Mouse (Mus musculus) bone marrow macrophage, adult 2 months (primary cell): ENCODE measurements at regions not wholly inside any gene's neighbourhood (a gene's known extent, or its start where the extent isn't known, plus 50 kb on each side); places are given as distances from the start of the nearest gene placed in this dataset.

Source experiments
- CTCF ChIP-seq: IDR thresholded peaks from 2 replicates; pipeline ENCODE4 v1.5.1; 2012; ENCODE audit warnings: low read depth, mild to moderate bottlenecking, low read length, moderate library complexity
- POLR2A ChIP-seq: IDR thresholded peaks from 2 replicates; pipeline ENCODE4 v1.6.1; 2012; ENCODE audit warnings: mild to moderate bottlenecking, low read depth, low read length, borderline replicate concordance

GRCm38 (mm10) chr1:75978203-75978986, 432.3 kb downstream of the Slc4a3 start:
- no peak for TF ChIP-seq CTCF
- TF ChIP-seq POLR2A: no peak
